Mouse (Mus musculus): ENCODE data around the gene Hecw1.
"Not testable (repeated sequence)": the region's sequence is repeated elsewhere in the genome, so short reads cannot be mapped to it uniquely, and the experiment has no call there.

The Hecw1 gene

GRCm38 (mm10) chr13:14365546-14365945 is 157.5 kb downstream of the Hecw1 start:
- DNase-seq = peak; percentile 16

- no peak for DNase-seq
Measured at GRCm38 (mm10) chr13:14327252-14327651, 195.8 kb downstream of the Hecw1 start.

- DNase-seq = no peak
Measured at GRCm38 (mm10) chr13:14306617-14307016, 216.4 kb downstream of the Hecw1 start.

GRCm38 (mm10) chr13:14304103-14304502 is 218.9 kb downstream of the Hecw1 start:
- no peak for DNase-seq

GRCm38 (mm10) chr13:14302921-14303320 is 220.1 kb downstream of the Hecw1 start:
- no peak for DNase-seq

- no peak for DNase-seq
Measured at GRCm38 (mm10) chr13:14290016-14290415, 233.0 kb downstream of the Hecw1 start.

GRCm38 (mm10) chr13:14271476-14271875 is 251.6 kb downstream of the Hecw1 start:
- no peak for DNase-seq

GRCm38 (mm10) chr13:14260939-14261338 is 262.1 kb downstream of the Hecw1 start:
- DNase-seq = not testable (repeated sequence)

- DNase-seq = no peak
Measured at GRCm38 (mm10) chr13:14245946-14246345, 277.1 kb downstream of the Hecw1 start.

GRCm38 (mm10) chr13:14179669-14180068 is 343.4 kb downstream of the Hecw1 start:
- no peak for DNase-seq

- no peak for DNase-seq
Measured at GRCm38 (mm10) chr13:14177989-14178388, 345.0 kb downstream of the Hecw1 start.
